Mouse (Mus musculus) limb, embryonic 15.5 days (tissue): Measurements from ENCODE around the gene Slc17a6. TPM values are rescaled to one million over a fixed set of nuclear protein-coding genes. Genes with fewer than 3 reads are reported as not detected.
"Not testable (repeated sequence)": the region's sequence is repeated elsewhere in the genome, so short reads cannot be mapped to it uniquely, and the experiment has no call there.

ENCODE experiments used
- ATAC-seq: fragments of 200-750 bp; cut with Nextera tagmentation; 2 replicates; pipeline ENCODE4 v1.8.0; 2017; ENCODE audit warnings: low read depth, moderate TSS enrichment; ENCODE audit not compliant: insufficient number of reproducible peaks, low FRiP score, low TSS enrichment
- H3K27ac ChIP-seq: fragments of 300-500 bp; sonication (generic); 2 replicates; pipeline ENCODE4 v1.5.1; 2015; ENCODE audit warnings: moderate library complexity, mild to moderate bottlenecking, inconsistent platforms
- H3K27me3 ChIP-seq: fragments of 300-500 bp; sonication (generic); 2 replicates; pipeline ENCODE4 v1.6.1; 2015; ENCODE audit warnings: inconsistent platforms
- H3K36me3 ChIP-seq: fragments of 300-500 bp; sonication (generic); 2 replicates; pipeline ENCODE4 v1.6.1; 2015; ENCODE audit warnings: inconsistent platforms
- H3K4me1 ChIP-seq: fragments of 300-500 bp; sonication (generic); 2 replicates; pipeline ENCODE4 v1.6.1; 2015; ENCODE audit warnings: inconsistent platforms
- H3K4me2 ChIP-seq: fragments of 300-500 bp; sonication (generic); 2 replicates; pipeline ENCODE4 v1.6.1; 2015; ENCODE audit warnings: mild to moderate bottlenecking, inconsistent platforms
- H3K4me3 ChIP-seq: fragments of 300-500 bp; sonication (generic); 2 replicates; pipeline ENCODE4 v1.5.1; 2015; ENCODE audit warnings: mild to moderate bottlenecking, inconsistent platforms
- H3K9ac ChIP-seq: fragments of 300-500 bp; sonication (generic); 2 replicates; pipeline ENCODE4 v1.6.1; 2015; ENCODE audit warnings: inconsistent platforms
- H3K9me3 ChIP-seq: fragments of 300-500 bp; sonication (generic); 2 replicates; pipeline ENCODE4 v1.6.1; 2016; ENCODE audit warnings: inconsistent platforms
- WGBS: fragments of 180-500 bp; shearing (Covaris S2); methylation state at CpG from one replicate; pipeline ENCODE4 v1.1.7; 2015; 5-methylcytosine and 5-hydroxymethylcytosine counted together
- polyA plus RNA-seq: library from polyadenylated mRNA; unstranded; fragments of >200 nt; fragmentation: Nextera tagmentation; extraction: Ambion mirVana; gene quantifications from 2 replicates; pipeline ENCODE4 v1.2.1, GENCODE M21; 2015

The Slc17a6 gene
- polyA plus RNA-seq, 1 experiment from 2014 or later: 1.9 TPM

DNA sequence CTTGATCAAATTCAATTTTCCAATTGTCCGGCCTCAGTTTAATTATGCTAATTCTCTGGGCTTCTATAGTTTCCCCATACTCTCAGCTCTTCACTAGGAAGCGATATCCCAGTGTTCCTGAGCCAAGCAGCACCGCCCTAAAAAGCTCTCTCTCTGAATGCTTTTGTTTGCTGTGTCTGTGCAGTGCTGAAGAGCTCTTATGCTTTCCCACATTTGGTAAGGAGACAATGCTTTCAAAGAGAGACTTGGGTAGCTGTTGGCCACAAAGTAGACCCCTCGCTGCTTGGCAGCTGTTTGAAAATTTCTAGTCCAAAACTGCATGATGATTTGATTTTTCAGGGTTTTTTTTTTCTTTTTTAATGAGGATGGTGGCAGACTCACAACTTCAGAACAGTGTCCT, 72.6 kb downstream of the Slc17a6 start:
- 84% methylated on average over 4 of the region's 4 CpGs for WGBS
- Histone ChIP-seq H3K27me3 (no peaks in the 10 kb centered on the region), H3K9me3 (no peaks in the 10 kb centered on the region), H3K4me1 (no peaks in the 10 kb centered on the region), H3K4me2 (no peak overlapping the region), H3K4me3 (no peak overlapping the region), H3K9ac (no peak overlapping the region), H3K27ac (no peak overlapping the region), H3K36me3 (no peaks in the 10 kb centered on the region)
- no peak for ATAC-seq

DNA sequence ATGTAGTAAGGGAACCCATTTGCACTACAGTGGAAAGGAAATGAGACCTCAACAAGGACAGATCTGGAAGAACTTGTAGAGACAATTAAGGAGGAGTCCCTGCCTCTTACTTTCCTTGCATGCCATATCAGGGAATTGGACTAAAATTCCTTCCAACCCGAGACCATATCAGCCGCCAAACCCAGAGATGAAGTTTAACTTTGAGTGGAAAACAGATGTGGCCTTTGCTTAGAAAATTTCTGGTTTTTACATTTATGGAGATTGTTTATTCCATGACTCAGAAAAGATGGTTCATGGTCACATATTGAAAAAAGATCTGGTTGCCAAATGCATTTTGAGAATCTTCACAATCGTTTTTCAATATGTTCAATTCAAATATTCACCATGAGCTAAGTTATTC, 87.7 kb downstream of the Slc17a6 start:
- Histone ChIP-seq H3K4me2 (no peak overlapping the region), H3K27ac (no peak overlapping the region), H3K36me3 (no peaks in the 10 kb centered on the region), H3K9ac (no peak overlapping the region), H3K4me1 (no peaks in the 10 kb centered on the region), H3K27me3 (no peaks in the 10 kb centered on the region), H3K9me3 (no peaks in the 10 kb centered on the region), H3K4me3 (no peak overlapping the region)
- WGBS: 51% methylated on average over 3 of the region's 3 CpGs
- no peak for ATAC-seq

GRCm38 (mm10) chr7:51710346-51710745, 88.5 kb downstream of the Slc17a6 start:
- not testable (repeated sequence) for H3K4me1 ChIP-seq, H3K9ac ChIP-seq, H3K27me3 ChIP-seq, H3K27ac ChIP-seq, H3K4me3 ChIP-seq, H3K4me2 ChIP-seq, H3K9me3 ChIP-seq, H3K36me3 ChIP-seq
- WGBS: 33% methylated on average over 3 of the region's 3 CpGs
- 0 out of 2 replicates have a peak, but pooled peaks have one; percentile 35 for ATAC-seq

DNA sequence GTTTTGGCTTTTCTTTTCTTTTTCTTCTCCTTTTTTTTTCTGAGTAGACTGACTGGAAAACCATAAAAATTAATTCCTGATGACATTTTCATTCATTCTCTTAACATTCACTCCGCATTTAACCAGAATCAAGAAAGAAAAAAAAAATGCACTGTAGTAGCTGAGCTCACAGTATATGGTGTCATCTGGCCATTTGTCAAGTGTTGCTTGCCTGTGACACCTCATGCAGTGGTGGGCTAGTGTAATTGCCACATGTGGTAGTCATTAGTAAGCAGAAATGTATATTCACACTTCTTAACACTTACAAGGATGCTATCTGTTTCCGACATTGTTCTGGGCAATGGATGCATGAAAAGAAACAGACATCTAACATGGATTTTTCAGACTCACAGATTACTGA, 94.0 kb downstream of the Slc17a6 start:
- no peak overlapping the region for H3K27ac ChIP-seq
- H3K4me1 ChIP-seq: no peaks in the 10 kb centered on the region
- no peak overlapping the region for H3K4me3 ChIP-seq
- H3K36me3 ChIP-seq: no peaks in the 10 kb centered on the region
- no peak for ATAC-seq
- H3K27me3 ChIP-seq: no peaks in the 10 kb centered on the region
- H3K9me3 ChIP-seq: no peaks in the 10 kb centered on the region
- WGBS: 60% methylated on average over 2 of the region's 2 CpGs
- no peak overlapping the region for H3K4me2 ChIP-seq
- H3K9ac ChIP-seq: no peak overlapping the region

Other genes starting within 250 kb of the Slc17a6 start
- gene Ano5, start 111.0 kb upstream of the Slc17a6 start, polyA plus RNA-seq: 0.50 and 1.1 TPM in 2 replicates
- gene Gas2, start 240.0 kb downstream of the Slc17a6 start, polyA plus RNA-seq: 156 and 208 TPM in 2 replicates
- 10.0 and 15.3 TPM in 2 replicates for gene Fancf, start 240.3 kb downstream of the Slc17a6 start, polyA plus RNA-seq